ENCODE assay signal across 7 mouse cellular contexts in the genomic region with DNA sequence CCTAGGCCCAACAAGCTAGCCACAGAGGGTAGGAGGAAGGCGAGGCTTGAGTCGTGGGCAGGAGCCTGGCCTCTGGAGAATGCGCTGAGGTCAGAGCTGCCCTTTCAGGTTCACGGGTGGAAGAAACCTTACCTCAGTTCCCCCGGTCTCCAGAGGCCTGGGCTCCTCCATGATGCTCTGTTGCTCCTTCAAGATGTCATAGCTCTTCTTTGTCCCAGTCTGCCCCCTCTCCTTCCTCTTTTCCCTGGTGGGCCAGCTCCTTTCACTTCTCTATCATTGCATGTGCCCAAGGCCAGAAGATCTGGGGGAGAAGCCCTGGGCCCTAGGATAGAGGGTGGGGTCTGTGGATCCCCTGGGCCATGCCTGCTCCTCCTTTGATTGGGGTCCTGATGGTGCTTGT. TPM values are rescaled to one million over a fixed set of nuclear protein-coding genes. Genes with fewer than 3 reads are reported as not detected.
DNase-seq lines count a peak whose midpoint lies in the region; ATAC-seq and TF ChIP-seq lines count a peak whose summit lies in the region.

No protein-coding gene starts in this region.

- no peaks in the 10 kb centered on the region for H3K9me3 ChIP-seq in lung, embryonic 14.5 days (ENCODE audit: low read depth, low read length)
- no peaks in the 10 kb centered on the region for H3K9me3 ChIP-seq in forebrain, postnatal 0 days (ENCODE audit: low read length)
- H3K9me3 ChIP-seq in liver, embryonic 12.5 days (replicated peaks) = no peaks in the 10 kb centered on the region
- no peaks in the 10 kb centered on the region for H3K9me3 ChIP-seq in stomach, embryonic 16.5 days (replicated peaks; ENCODE audit: control insufficient read depth, low read length)

- WGBS in lung, embryonic 14.5 days = 71% methylated on average over 5 of the region's 5 CpGs
- 85% methylated on average over 5 of the region's 5 CpGs for WGBS in forebrain, postnatal 0 days
- WGBS in liver, embryonic 12.5 days (ENCODE audit: insufficient replicate concordance) = 65% methylated on average over 5 of the region's 5 CpGs
- WGBS in stomach, embryonic 16.5 days = 62% methylated on average over 5 of the region's 5 CpGs

- no peak for ATAC-seq in lung, embryonic 14.5 days (ENCODE audit: insufficient read depth)
- no peak for ATAC-seq in forebrain, postnatal 0 days
- no peak for ATAC-seq in liver, embryonic 12.5 days
- no peak for ATAC-seq in stomach, embryonic 16.5 days (ENCODE audit: insufficient read depth, low FRiP score)

- no peak overlapping the region for H3K27ac ChIP-seq in lung, embryonic 14.5 days (ENCODE audit: low read depth)
- H3K27ac ChIP-seq in forebrain, postnatal 0 days (ENCODE audit: low read depth, low read length) = no peak overlapping the region
- peak overlapping the region; percentile 94 for H3K27ac ChIP-seq in liver, embryonic 12.5 days
- no peak overlapping the region for H3K27ac ChIP-seq in stomach, embryonic 16.5 days (ENCODE audit: low read length)

- no peaks in the 10 kb centered on the region for H3K27me3 ChIP-seq in lung, embryonic 14.5 days (ENCODE audit: insufficient read depth, low read length)
- no peaks in the 10 kb centered on the region for H3K27me3 ChIP-seq in forebrain, postnatal 0 days (ENCODE audit: insufficient read depth, low read length)
- no peaks in the 10 kb centered on the region for H3K27me3 ChIP-seq in liver, embryonic 12.5 days (replicated peaks)
- no peaks in the 10 kb centered on the region for H3K27me3 ChIP-seq in stomach, embryonic 16.5 days (ENCODE audit: control insufficient read depth, insufficient read depth, low read length)

- DNase-seq in lung, embryonic 14.5 days = no peak
- DNase-seq in lung, postnatal 10 days = no peak
- DNase-seq in forebrain, postnatal 0 days = no peak
- no peak for DNase-seq in natural killer cell, adult 2 months (ENCODE audit: low spot score in 2 of 2)
- no peak for DNase-seq in retina, postnatal 1 day

- H3K4me3 ChIP-seq in lung, embryonic 14.5 days (ENCODE audit: low read depth, low read length) = peak overlapping the region; percentile 69
- H3K4me3 ChIP-seq in forebrain, postnatal 0 days (ENCODE audit: low read depth, low read length) = no peak overlapping the region
- H3K4me3 ChIP-seq in liver, embryonic 12.5 days = peak overlapping the region; percentile 87
- peak overlapping the region; percentile 79 for H3K4me3 ChIP-seq in stomach, embryonic 16.5 days (replicated peaks; ENCODE audit: low read length)

- no peak for TF ChIP-seq CTCF in lung, embryonic 14.5 days (IDR thresholded peaks at IDR 0.05; ENCODE audit: low read depth)
- TF ChIP-seq CTCF in forebrain, postnatal 0 days (IDR thresholded peaks at IDR 0.05; ENCODE audit: low read depth) = no peak

- peak overlapping the region; percentile 89 for H3K4me2 ChIP-seq in lung, embryonic 14.5 days
- H3K4me2 ChIP-seq in forebrain, postnatal 0 days (ENCODE audit: low read depth) = peak overlapping the region; percentile 99
- H3K4me2 ChIP-seq in liver, embryonic 12.5 days = peak overlapping the region; percentile 88
- peak overlapping the region; percentile 98 for H3K4me2 ChIP-seq in stomach, embryonic 16.5 days (ENCODE audit: low read depth, low read length)

- peak overlapping the region; percentile 81 for H3K9ac ChIP-seq in lung, embryonic 14.5 days
- H3K9ac ChIP-seq in forebrain, postnatal 0 days = no peak overlapping the region
- H3K9ac ChIP-seq in liver, embryonic 12.5 days = peak overlapping the region; percentile 93
- peak overlapping the region; percentile 93 for H3K9ac ChIP-seq in stomach, embryonic 16.5 days (ENCODE audit: low read length)

- H3K36me3 ChIP-seq in lung, embryonic 14.5 days (ENCODE audit: insufficient read depth) = peaks cover 8% of the 10 kb centered on the region; the same call in 1 of the 2 replicates
- peaks cover 4% of the 10 kb centered on the region; the same call in 1 of the 2 replicates for H3K36me3 ChIP-seq in forebrain, postnatal 0 days (ENCODE audit: insufficient read depth)
- H3K36me3 ChIP-seq in liver, embryonic 12.5 days = peaks cover 41% of the 10 kb centered on the region
- H3K36me3 ChIP-seq in stomach, embryonic 16.5 days (ENCODE audit: control insufficient read depth, insufficient read depth, low read length) = no peaks in the 10 kb centered on the region

- peaks cover 15% of the 10 kb centered on the region for H3K4me1 ChIP-seq in lung, embryonic 14.5 days (ENCODE audit: insufficient read depth)
- H3K4me1 ChIP-seq in forebrain, postnatal 0 days (ENCODE audit: insufficient read depth) = peaks cover 12% of the 10 kb centered on the region; the same call in 1 of the 2 replicates
- peaks cover 89% of the 10 kb centered on the region for H3K4me1 ChIP-seq in liver, embryonic 12.5 days
- peaks cover 35% of the 10 kb centered on the region for H3K4me1 ChIP-seq in stomach, embryonic 16.5 days (ENCODE audit: control insufficient read depth, insufficient read depth, low read length)

RNA-seq across cellular contexts. Expression of a gene that starts 1.7 kb away (rescaled TPM):
- polyA plus RNA-seq in lung, embryonic 14.5 days (2014; fragmentation: Nextera tagmentation; extraction: Ambion mirVana) = 49.4 and 53.6 TPM in 2 replicates
- 45.0 and 69.2 TPM in 2 replicates for total RNA-seq in forebrain, postnatal 0 days (2014; rRNA removed)
- polyA plus RNA-seq in forebrain, postnatal 0 days (2015; fragmentation: Nextera tagmentation; extraction: Ambion mirVana) = 35.0 and 41.4 TPM in 2 replicates
- polyA plus RNA-seq in liver, embryonic 12.5 days (2016; fragmentation: Nextera tagmentation; extraction: Ambion mirVana) = 52.7 and 53.9 TPM in 2 replicates
- polyA plus RNA-seq in stomach, embryonic 16.5 days (2015; fragmentation: Nextera tagmentation; extraction: Ambion mirVana) = 65.1 and 74.4 TPM in 2 replicates

RNA-seq across cellular contexts. Expression of a gene that starts 5.1 kb away (rescaled TPM):
- 153 and 164 TPM in 2 replicates for polyA plus RNA-seq in lung, embryonic 14.5 days (2014; fragmentation: Nextera tagmentation; extraction: Ambion mirVana)
- total RNA-seq in forebrain, postnatal 0 days (2014; rRNA removed) = 14.8 and 19.3 TPM in 2 replicates
- polyA plus RNA-seq in forebrain, postnatal 0 days (2015; fragmentation: Nextera tagmentation; extraction: Ambion mirVana) = 14.1 and 14.9 TPM in 2 replicates
- 240 and 243 TPM in 2 replicates for polyA plus RNA-seq in liver, embryonic 12.5 days (2016; fragmentation: Nextera tagmentation; extraction: Ambion mirVana)
- 96.4 and 98.4 TPM in 2 replicates for polyA plus RNA-seq in stomach, embryonic 16.5 days (2015; fragmentation: Nextera tagmentation; extraction: Ambion mirVana)

RNA-seq across cellular contexts. Expression of a gene that starts 28.9 kb away (rescaled TPM):
- polyA plus RNA-seq in lung, embryonic 14.5 days (2014; fragmentation: Nextera tagmentation; extraction: Ambion mirVana) = 52.0 and 56.7 TPM in 2 replicates
- total RNA-seq in forebrain, postnatal 0 days (2014; rRNA removed) = 917 and 954 TPM in 2 replicates
- polyA plus RNA-seq in forebrain, postnatal 0 days (2015; fragmentation: Nextera tagmentation; extraction: Ambion mirVana) = 702 and 718 TPM in 2 replicates
- 4.6 and 5.0 TPM in 2 replicates for polyA plus RNA-seq in liver, embryonic 12.5 days (2016; fragmentation: Nextera tagmentation; extraction: Ambion mirVana)
- polyA plus RNA-seq in stomach, embryonic 16.5 days (2015; fragmentation: Nextera tagmentation; extraction: Ambion mirVana) = 34.4 and 38.4 TPM in 2 replicates

Comparison
In these comparisons a context has a peak if more than half of its experiments do, and no peak if none do; other contexts are left out.
1. RNA of a gene that starts 28.9 kb away (polyA plus RNA-seq): 702 to 718 TPM in forebrain, postnatal 0 days; 52.0 to 56.7 TPM in lung, embryonic 14.5 days, 34.4 to 38.4 TPM in stomach, embryonic 16.5 days and 4.6 to 5.0 TPM in liver, embryonic 12.5 days; every median in the first group is over 10 times any median in the second.
2. Peak in every context shown above with its lines, with median percentiles within 50 percentile points of each other: H3K4me2 ChIP-seq.